26 mouse cellular contexts compared by ENCODE assay signal in genomic region chr14:34089796-34090195, GRCm38 (mm10). TPM values are rescaled to one million over a fixed set of nuclear protein-coding genes. Genes with fewer than 3 reads are reported as not detected.
DNase-seq lines count a peak whose midpoint lies in the region; ATAC-seq and TF ChIP-seq lines count a peak whose summit lies in the region.
"Had no signal": no experiment of that assay in that cellular context is flagged by ENCODE, and none has a peak within 500 bp of the region (broad histone marks: within the 10 kb centered on the region; RNA-seq: fewer than 3 reads in every experiment).

No protein-coding gene starts in this region.

- no peak overlapping the region for H3K9ac ChIP-seq in midbrain, postnatal 0 days (replicated peaks; ENCODE audit: low read length, poor library complexity, severe bottlenecking)
- H3K9ac ChIP-seq in midbrain, embryonic 11.5 days (ENCODE audit: low read length): no peak overlapping the region
- H3K9ac ChIP-seq: embryonic facial prominence, embryonic 13.5 days; forebrain, embryonic 13.5 days; heart, embryonic 15.5 days; hindbrain, embryonic 14.5 days had no signal

- peak; percentile 61 to 71 for DNase-seq in cerebellum, postnatal 10 days
- DNase-seq in cerebellum, adult 11 months: no peak
- peak; percentile 6 for DNase-seq in midbrain, postnatal 0 days (ENCODE audit: low spot score)
- DNase-seq in midbrain, embryonic 11.5 days (ENCODE audit: low spot score, missing footprints): no peak
- peak; percentile 49 for DNase-seq in Patski (ENCODE audit: low read depth, low spot score)
- DNase-seq in kidney, postnatal 10 days: no peak
- DNase-seq in frontal cortex, postnatal 25 days (ENCODE audit: low spot score in 2 of 2): no peak
- DNase-seq: adrenal gland, adult 8-10 months; cerebellum, adult 2 months; gastrocnemius, postnatal 14 days; heart, adult 2 months; heart, postnatal 14 days; kidney, adult 2 months had no signal

- H3K4me2 ChIP-seq in midbrain, postnatal 0 days (ENCODE audit: low read depth, low read length, poor library complexity, severe bottlenecking): no peak overlapping the region
- H3K4me2 ChIP-seq in midbrain, embryonic 11.5 days: no peak overlapping the region
- H3K4me2 ChIP-seq: embryonic facial prominence, embryonic 13.5 days; forebrain, embryonic 13.5 days; heart, embryonic 11.5 days; heart, embryonic 15.5 days; hindbrain, embryonic 14.5 days had no signal

- in situ Hi-C loops in Patski (cut with MboI; ENCODE audit: low pct_unique_long_range_greater_than_20kb): loop anchor here (25.0 kb wide), 1 partner anchor 473 kb away; no protein-coding TSS in a partner anchor

- H3K27ac ChIP-seq in midbrain, postnatal 0 days (ENCODE audit: low read depth, low read length): no peak overlapping the region
- no peak overlapping the region for H3K27ac ChIP-seq in midbrain, embryonic 11.5 days (ENCODE audit: low read depth, low read length)
- H3K27ac ChIP-seq: embryonic facial prominence, embryonic 13.5 days; forebrain, embryonic 13.5 days; heart, adult 2 months; heart, embryonic 15.5 days; hindbrain, embryonic 14.5 days had no signal

- 90% methylated on average over 8 of the region's 8 CpGs for WGBS in midbrain, postnatal 0 days
- WGBS in midbrain, embryonic 11.5 days: 90% methylated on average over 8 of the region's 8 CpGs

- POLR2A ChIA-PET in Patski (lab: Charles Lee): no interaction called here

- no peaks in the 10 kb centered on the region for H3K9me3 ChIP-seq in midbrain, postnatal 0 days (ENCODE audit: low read length)
- H3K9me3 ChIP-seq in midbrain, embryonic 11.5 days (ENCODE audit: control insufficient read depth, low read length): no peaks in the 10 kb centered on the region
- H3K9me3 ChIP-seq: embryonic facial prominence, embryonic 13.5 days; forebrain, embryonic 13.5 days; heart, embryonic 15.5 days had no signal

- no peak for ATAC-seq in midbrain, postnatal 0 days (ENCODE audit: low FRiP score)
- ATAC-seq in midbrain, embryonic 11.5 days (ENCODE audit: low FRiP score): no peak
- peak; percentile 33 for ATAC-seq in Patski
- ATAC-seq in megakaryocyte progenitor cell, adult 5-6 weeks (replicated peaks; ENCODE audit: poor library complexity): no peak
- ATAC-seq: CD4-positive, CD25-positive, alpha-beta regulatory T cell, adult 4 months; forebrain, embryonic 13.5 days; intestine, embryonic 16.5 days had no signal

- no peaks in the 10 kb centered on the region for H3K36me3 ChIP-seq in midbrain, postnatal 0 days (ENCODE audit: insufficient read depth, low read length)
- H3K36me3 ChIP-seq in midbrain, embryonic 11.5 days (ENCODE audit: control insufficient read depth, insufficient read depth, low read length): no peaks in the 10 kb centered on the region
- H3K36me3 ChIP-seq: embryonic facial prominence, embryonic 13.5 days; G1E; heart, embryonic 15.5 days had no signal

- no peaks in the 10 kb centered on the region for H3K27me3 ChIP-seq in midbrain, postnatal 0 days (ENCODE audit: insufficient read depth, low read length)
- no peaks in the 10 kb centered on the region for H3K27me3 ChIP-seq in midbrain, embryonic 11.5 days (ENCODE audit: control insufficient read depth, insufficient read depth, low read length)
- no peaks in the 10 kb centered on the region for H3K27me3 ChIP-seq in Patski
- H3K27me3 ChIP-seq: embryonic facial prominence, embryonic 13.5 days; forebrain, embryonic 13.5 days had no signal

- H3K4me1 ChIP-seq in midbrain, postnatal 0 days (ENCODE audit: insufficient read depth, low read length): no peaks in the 10 kb centered on the region
- H3K4me1 ChIP-seq in midbrain, embryonic 11.5 days (ENCODE audit: control insufficient read depth, insufficient read depth, low read length): no peaks in the 10 kb centered on the region
- H3K4me1 ChIP-seq: embryonic facial prominence, embryonic 13.5 days; forebrain, embryonic 13.5 days; heart, embryonic 15.5 days had no signal

- no peak for TF ChIP-seq CTCF in midbrain, postnatal 0 days (IDR thresholded peaks at IDR 0.05)
- no peak for TF ChIP-seq CTCF in Patski (IDR thresholded peaks at IDR 0.05)

- H3K4me3 ChIP-seq in midbrain, postnatal 0 days (ENCODE audit: low read depth, low read length): no peak overlapping the region
- H3K4me3 ChIP-seq in midbrain, embryonic 11.5 days (ENCODE audit: low read depth, low read length): no peak overlapping the region
- H3K4me3 ChIP-seq: embryonic facial prominence, embryonic 13.5 days; forebrain, embryonic 13.5 days; heart, adult 2 months; heart, embryonic 15.5 days had no signal

- CTCF ChIA-PET in Patski (lab: Charles Lee): interaction anchor here (1.2 to 2.7 kb wide), 3 partner anchors 10 to 351 kb away, joined by 3 to 6 read pairs (median 3); partner anchors contain the start of gene A630023A22Rik

RNA-seq across cellular contexts. Expression of gene Anxa8, which starts 4.0 kb away (rescaled TPM):
- 0.24 and 0.93 TPM in 2 replicates for total RNA-seq in midbrain, postnatal 0 days (2014; rRNA removed)
- 0.73 and 0.77 TPM in 2 replicates for polyA plus RNA-seq in midbrain, postnatal 0 days (2015; fragmentation: Nextera tagmentation; extraction: Ambion mirVana)
- 0.81 and 1.0 TPM in 2 replicates for polyA plus RNA-seq in midbrain, embryonic 11.5 days (2014; fragmentation: Nextera tagmentation; extraction: Ambion mirVana)
- polyA plus RNA-seq in Patski (2021): 4.5 TPM
- not detected in 2 replicates for total RNA-seq in megakaryocyte progenitor cell, adult 5-6 weeks (2015)
- not detected in 2 replicates for total RNA-seq in megakaryocyte progenitor cell, adult 5-6 weeks (2017)
- total RNA-seq: G1E; hematopoietic stem cell, adult 5-6 weeks had no signal
- polyA plus RNA-seq: CD4-positive, CD25-positive, alpha-beta regulatory T cell, adult 4 months; forebrain, embryonic 13.5 days; G1E had no signal

RNA-seq across cellular contexts. Expression of gene A630023A22Rik, which starts 12.8 kb away (rescaled TPM):
- not detected in 2 replicates for total RNA-seq in midbrain, postnatal 0 days (2014; rRNA removed)
- polyA plus RNA-seq in midbrain, postnatal 0 days (2015; fragmentation: Nextera tagmentation; extraction: Ambion mirVana): not detected in 2 replicates
- polyA plus RNA-seq in midbrain, embryonic 11.5 days (2014; fragmentation: Nextera tagmentation; extraction: Ambion mirVana): not detected in 2 replicates
- 1.1 TPM for polyA plus RNA-seq in Patski (2021)
- total RNA-seq in megakaryocyte progenitor cell, adult 5-6 weeks (2015): not detected in 2 replicates
- total RNA-seq in megakaryocyte progenitor cell, adult 5-6 weeks (2017): not detected in 2 replicates
- total RNA-seq: adrenal gland, adult 8-10 months; adrenal gland, postnatal 4 days; gastrocnemius, adult 18-20 months; gastrocnemius, postnatal 14 days; heart, adult 2 months; heart, postnatal 14 days; hematopoietic stem cell, adult 5-6 weeks had no signal
- polyA plus RNA-seq: brain, embryonic 14.5 days; CD4-positive, CD25-positive, alpha-beta regulatory T cell, adult 4 months; cerebellum, adult 2 months; embryonic facial prominence, embryonic 13.5 days; forebrain, embryonic 13.5 days; G1E; heart, adult 2 months; heart, embryonic 11.5 days; heart, embryonic 15.5 days; hindbrain, embryonic 14.5 days; kidney, adult 2 months had no signal

RNA-seq across cellular contexts. Expression of gene Antxrl, which starts 37.3 kb away (rescaled TPM):
- total RNA-seq in midbrain, postnatal 0 days (2014; rRNA removed): not detected in 2 replicates
- polyA plus RNA-seq in midbrain, postnatal 0 days (2015; fragmentation: Nextera tagmentation; extraction: Ambion mirVana): not detected in 2 replicates
- not detected in 2 replicates for polyA plus RNA-seq in midbrain, embryonic 11.5 days (2014; fragmentation: Nextera tagmentation; extraction: Ambion mirVana)
- 0.28 TPM for polyA plus RNA-seq in Patski (2021)
- total RNA-seq in megakaryocyte progenitor cell, adult 5-6 weeks (2015): not detected in 2 replicates
- not detected in 2 replicates for total RNA-seq in megakaryocyte progenitor cell, adult 5-6 weeks (2017)
- total RNA-seq: adrenal gland, adult 8-10 months; adrenal gland, postnatal 4 days; gastrocnemius, adult 18-20 months; gastrocnemius, postnatal 14 days; heart, adult 2 months; heart, postnatal 14 days; hematopoietic stem cell, adult 5-6 weeks had no signal
- polyA plus RNA-seq: brain, embryonic 14.5 days; CD4-positive, CD25-positive, alpha-beta regulatory T cell, adult 4 months; cerebellum, adult 2 months; embryonic facial prominence, embryonic 13.5 days; forebrain, embryonic 13.5 days; G1E; heart, embryonic 11.5 days; heart, embryonic 15.5 days; hindbrain, embryonic 14.5 days; intestine, embryonic 16.5 days; kidney, adult 2 months had no signal

Comparison
In these comparisons a context has a peak if more than half of its experiments do, and no peak if none do; other contexts are left out.
1. DNase-seq: peak in cerebellum, postnatal 10 days (2 of 2), midbrain, postnatal 0 days (single experiment) and Patski (single experiment); none in cerebellum, adult 11 months (single experiment), midbrain, embryonic 11.5 days (single experiment), kidney, postnatal 10 days (single experiment) and frontal cortex, postnatal 25 days (0 of 2).